In genomic region chr16:11889741-11890140, GRCm38 (mm10) we compare ENCODE assay signal across 20 mouse cellular contexts.
"Had no signal": no experiment of that assay in that cellular context is flagged by ENCODE, and none has a peak within 500 bp of the region (broad histone marks: within the 10 kb centered on the region; RNA-seq: fewer than 3 reads in every experiment).

No protein-coding gene starts in this region.

- DNase-seq: kidney, adult 11 months; kidney, postnatal 10 days; kidney, postnatal 4 days; layer of hippocampus, adult 9-11 months; liver; liver, embryonic 13.5 days; right cerebral cortex, adult 18-20 months; right cerebral cortex, postnatal 14 days; right cerebral cortex, postnatal 4 days; thymus, adult 2 months; thymus, postnatal 14 days; thymus, postnatal 4 days had no signal

- H3K27ac ChIP-seq: intestine, embryonic 15.5 days; limb, embryonic 10.5 days; limb, embryonic 13.5 days; liver, embryonic 13.5 days; midbrain, embryonic 12.5 days; midbrain, embryonic 15.5 days; neural tube, embryonic 12.5 days; neural tube, embryonic 15.5 days; stomach, postnatal 0 days had no signal

- H3K36me3 ChIP-seq: intestine, embryonic 15.5 days; midbrain, embryonic 12.5 days; midbrain, embryonic 15.5 days had no signal

- H3K4me1 ChIP-seq: intestine, embryonic 15.5 days; limb, embryonic 10.5 days; limb, embryonic 13.5 days; liver, embryonic 13.5 days; midbrain, embryonic 12.5 days; midbrain, embryonic 15.5 days; neural tube, embryonic 12.5 days had no signal

- H3K27me3 ChIP-seq: intestine, embryonic 15.5 days; limb, embryonic 13.5 days; liver, embryonic 13.5 days; midbrain, embryonic 12.5 days; midbrain, embryonic 15.5 days; neural tube, embryonic 12.5 days; neural tube, embryonic 15.5 days had no signal

- H3K4me2 ChIP-seq: intestine, embryonic 15.5 days; limb, embryonic 13.5 days; liver, embryonic 13.5 days; midbrain, embryonic 12.5 days; midbrain, embryonic 15.5 days; neural tube, embryonic 12.5 days; neural tube, embryonic 15.5 days had no signal

- H3K9me3 ChIP-seq: intestine, embryonic 15.5 days; limb, embryonic 10.5 days; limb, embryonic 13.5 days; liver, embryonic 13.5 days; midbrain, embryonic 12.5 days; midbrain, embryonic 15.5 days; neural tube, embryonic 12.5 days; neural tube, embryonic 15.5 days had no signal

- H3K9ac ChIP-seq: intestine, embryonic 15.5 days; limb, embryonic 13.5 days; liver, embryonic 13.5 days; midbrain, embryonic 12.5 days; midbrain, embryonic 15.5 days; neural tube, embryonic 12.5 days; neural tube, embryonic 15.5 days had no signal

- ATAC-seq: intestine, embryonic 15.5 days; midbrain, embryonic 15.5 days had no signal

- H3K4me3 ChIP-seq: intestine, embryonic 15.5 days; limb, embryonic 10.5 days; limb, embryonic 13.5 days; liver, embryonic 13.5 days; midbrain, embryonic 12.5 days; midbrain, embryonic 15.5 days; neural tube, embryonic 12.5 days; neural tube, embryonic 15.5 days had no signal
